In genomic region chr15:101253563-101253885, GRCm38 (mm10) we compare ENCODE assay signal across 1 mouse cellular context.
TF ChIP-seq lines count a peak whose summit lies in the region.

No protein-coding gene starts in this region.

TF ChIP-seq in MEL, 35 proteins besides CTCF, POLR2A, EP300 and RAD21 (continued from another document):
- TF ChIP-seq UBTF (IDR thresholded peaks at IDR 0.05; ENCODE audit: borderline replicate concordance, insufficient read depth, low read depth, low read length) (no peak), BHLHE40 (IDR thresholded peaks at IDR 0.05; ENCODE audit: borderline replicate concordance, low read depth, low read length) (no peak), SIN3A (IDR thresholded peaks at IDR 0.05; ENCODE audit: low read length) (no peak), POLR2AphosphoS2 (IDR thresholded peaks at IDR 0.05; ENCODE audit: low read length) (no peak), POLR2AphosphoS5 (IDR thresholded peaks at IDR 0.05; ENCODE audit: borderline replicate concordance, low read depth, low read length) (no peak)
